ENCODE assay signal across 9 mouse cellular contexts in the genomic region with DNA sequence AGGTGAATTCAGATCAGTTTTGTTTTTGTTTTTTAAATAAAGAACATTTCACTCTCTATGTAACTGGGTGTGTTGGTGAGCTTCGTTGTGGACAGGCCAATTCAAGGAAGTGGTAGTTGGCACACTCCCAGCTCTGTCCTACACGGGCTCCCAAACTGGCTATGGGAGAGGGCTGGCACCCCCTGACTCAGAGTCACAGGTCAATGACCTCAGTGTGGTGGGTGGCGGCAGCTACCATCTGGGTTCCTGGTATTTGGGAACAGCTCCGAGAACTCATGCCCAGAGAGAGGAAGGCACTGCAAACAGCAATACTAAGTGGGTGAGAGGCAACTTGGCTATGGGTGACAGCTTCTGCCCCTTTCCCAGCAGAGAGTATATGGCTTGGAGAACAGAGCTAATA. TPM values are rescaled to one million over a fixed set of nuclear protein-coding genes. Genes with fewer than 3 reads are reported as not detected.
DNase-seq lines count a peak whose midpoint lies in the region; ATAC-seq and TF ChIP-seq lines count a peak whose summit lies in the region.
"Had no signal": no experiment of that assay in that cellular context is flagged by ENCODE, and none has a peak within 500 bp of the region (broad histone marks: within the 10 kb centered on the region; RNA-seq: fewer than 3 reads in every experiment).

No protein-coding gene starts in this region.

- TF ChIP-seq POLR2A in liver, adult 2 months (IDR thresholded peaks at IDR 0.05; ENCODE audit: extremely low read depth, insufficient read depth, low read length) = no peak
- no peak for TF ChIP-seq POLR2A in cerebellum, adult 2 months (IDR thresholded peaks at IDR 0.05; ENCODE audit: borderline replicate concordance, insufficient read depth, low read length)

- TF ChIP-seq CTCF in liver, adult 2 months (IDR thresholded peaks at IDR 0.05; ENCODE audit: low read depth, low read length) = no peak
- TF ChIP-seq CTCF in lung, postnatal 0 days (IDR thresholded peaks at IDR 0.05) = no peak
- TF ChIP-seq CTCF in cerebellum, adult 2 months (IDR thresholded peaks at IDR 0.05; ENCODE audit: borderline replicate concordance, insufficient read depth, low read depth, low read length) = no peak

- ATAC-seq in liver, embryonic 11.5 days (replicated peaks; ENCODE audit: low FRiP score) = no peak
- ATAC-seq in lung, postnatal 0 days = peak; percentile 57
- ATAC-seq in hindbrain, embryonic 12.5 days (ENCODE audit: low FRiP score) = no peak
- ATAC-seq: liver, embryonic 12.5 days had no signal

- DNase-seq in liver, adult 2 months (ENCODE audit: extremely low read depth, low read depth, low spot score) = peak; percentile 65
- DNase-seq in liver, embryonic 11.5 days (ENCODE audit: low spot score) = no peak
- DNase-seq in adrenal gland, adult 8-10 months = peak; percentile 46
- peak; percentile 60 for DNase-seq in lung, postnatal 0 days (ENCODE audit: low spot score)
- no peak for DNase-seq in cerebellum, adult 2 months
- no peak for DNase-seq in B cell, adult 2 months

- H3K27ac ChIP-seq in liver, adult 2 months (replicated peaks; ENCODE audit: insufficient read depth, low read depth, low read length) = peak overlapping the region; percentile 26; the same call in 1 of the 2 replicates
- no peak overlapping the region for H3K27ac ChIP-seq in liver, embryonic 11.5 days (ENCODE audit: low read depth, low read length)
- peak overlapping the region; percentile 90 for H3K27ac ChIP-seq in brown adipose tissue, adult 24 weeks (replicated peaks; ENCODE audit: low read depth, low read length)
- no peak overlapping the region for H3K27ac ChIP-seq in lung, postnatal 0 days (ENCODE audit: low read length)
- H3K27ac ChIP-seq in cerebellum, adult 2 months (ENCODE audit: insufficient read depth, low read length) = no peak overlapping the region
- no peak overlapping the region for H3K27ac ChIP-seq in hindbrain, embryonic 12.5 days
- H3K27ac ChIP-seq: liver, embryonic 12.5 days had no signal

- H3K4me3 ChIP-seq in liver, adult 2 months (ENCODE audit: insufficient read depth, low read depth, low read length) = no peak overlapping the region
- H3K4me3 ChIP-seq in liver, embryonic 11.5 days (ENCODE audit: low read depth, low read length) = no peak overlapping the region
- no peak overlapping the region for H3K4me3 ChIP-seq in brown adipose tissue, adult 24 weeks (ENCODE audit: insufficient read depth, low read depth, low read length)
- no peak overlapping the region for H3K4me3 ChIP-seq in lung, postnatal 0 days (ENCODE audit: low read depth, low read length)
- no peak overlapping the region for H3K4me3 ChIP-seq in cerebellum, adult 2 months (replicated peaks; ENCODE audit: insufficient read depth, low read depth, low read length)
- no peak overlapping the region for H3K4me3 ChIP-seq in hindbrain, embryonic 12.5 days
- H3K4me3 ChIP-seq: liver, embryonic 12.5 days had no signal

- no peak overlapping the region for H3K4me2 ChIP-seq in liver, embryonic 11.5 days
- no peak overlapping the region for H3K4me2 ChIP-seq in lung, postnatal 0 days (replicated peaks; ENCODE audit: low read depth, low read length)
- H3K4me2 ChIP-seq in hindbrain, embryonic 12.5 days (replicated peaks) = no peak overlapping the region
- H3K4me2 ChIP-seq: liver, embryonic 12.5 days had no signal

- H3K79me2 ChIP-seq in liver, adult 2 months (ENCODE audit: control insufficient read depth, insufficient read depth, low read length) = no peaks in the 10 kb centered on the region

- H3K36me3 ChIP-seq in liver, adult 2 months (ENCODE audit: control insufficient read depth, insufficient read depth, low read length) = no peaks in the 10 kb centered on the region
- no peaks in the 10 kb centered on the region for H3K36me3 ChIP-seq in liver, embryonic 11.5 days (ENCODE audit: control insufficient read depth, insufficient read depth, low read length)
- no peaks in the 10 kb centered on the region for H3K36me3 ChIP-seq in lung, postnatal 0 days (ENCODE audit: insufficient read depth, low read length)
- H3K36me3 ChIP-seq in hindbrain, embryonic 12.5 days = no peaks in the 10 kb centered on the region
- H3K36me3 ChIP-seq: liver, embryonic 12.5 days had no signal

- H3K4me1 ChIP-seq in liver, adult 2 months (ENCODE audit: control insufficient read depth, insufficient read depth, low read length) = peaks cover 21% of the 10 kb centered on the region
- peaks cover 16% of the 10 kb centered on the region for H3K4me1 ChIP-seq in liver, embryonic 11.5 days (replicated peaks; ENCODE audit: control insufficient read depth, insufficient read depth, low read length)
- peaks cover 15% of the 10 kb centered on the region for H3K4me1 ChIP-seq in brown adipose tissue, adult 24 weeks (ENCODE audit: control insufficient read depth, insufficient read depth, insufficient read length, low read length)
- no peaks in the 10 kb centered on the region for H3K4me1 ChIP-seq in lung, postnatal 0 days (ENCODE audit: insufficient read depth, low read depth, low read length)
- no peaks in the 10 kb centered on the region for H3K4me1 ChIP-seq in cerebellum, adult 2 months (ENCODE audit: control insufficient read depth, insufficient read depth, low read length)
- peaks cover 23% of the 10 kb centered on the region for H3K4me1 ChIP-seq in hindbrain, embryonic 12.5 days

- TF ChIP-seq EP300 in lung, postnatal 0 days (IDR thresholded peaks at IDR 0.05) = peak; percentile 21; the same call in 1 of the 2 replicates

- 16% methylated on average over 4 of the region's 4 CpGs for WGBS in liver, adult 2 months
- 77% methylated on average over 4 of the region's 4 CpGs for WGBS in liver, embryonic 11.5 days
- 35% methylated on average over 4 of the region's 4 CpGs for WGBS in lung, postnatal 0 days
- whole genome bisulfite sequencing in cerebellum, adult 2 months = 48% methylated on average over 4 of the region's 4 CpGs
- WGBS in hindbrain, embryonic 12.5 days = 70% methylated on average over 4 of the region's 4 CpGs

- no peaks in the 10 kb centered on the region for H3K27me3 ChIP-seq in liver, adult 2 months (ENCODE audit: control insufficient read depth, insufficient read depth, low read length)
- no peaks in the 10 kb centered on the region for H3K27me3 ChIP-seq in liver, embryonic 11.5 days (replicated peaks; ENCODE audit: control insufficient read depth, insufficient read depth, low read length)
- H3K27me3 ChIP-seq in lung, postnatal 0 days (replicated peaks; ENCODE audit: insufficient read depth, low read length) = no peaks in the 10 kb centered on the region
- no peaks in the 10 kb centered on the region for H3K27me3 ChIP-seq in cerebellum, adult 2 months (ENCODE audit: control insufficient read depth, insufficient read depth, low read length)
- no peaks in the 10 kb centered on the region for H3K27me3 ChIP-seq in hindbrain, embryonic 12.5 days

- no peak overlapping the region for H3K9ac ChIP-seq in liver, adult 2 months (ENCODE audit: low read depth, low read length)
- no peak overlapping the region for H3K9ac ChIP-seq in liver, embryonic 11.5 days (ENCODE audit: low read depth, low read length)
- no peak overlapping the region for H3K9ac ChIP-seq in lung, postnatal 0 days (replicated peaks; ENCODE audit: low read depth)
- H3K9ac ChIP-seq in hindbrain, embryonic 12.5 days = no peak overlapping the region
- H3K9ac ChIP-seq: liver, embryonic 12.5 days had no signal

- H3K9me3 ChIP-seq in liver, embryonic 11.5 days (ENCODE audit: control insufficient read depth, low read length) = no peaks in the 10 kb centered on the region
- H3K9me3 ChIP-seq in lung, postnatal 0 days (ENCODE audit: low read length) = no peaks in the 10 kb centered on the region
- no peaks in the 10 kb centered on the region for H3K9me3 ChIP-seq in hindbrain, embryonic 12.5 days (replicated peaks)
- H3K9me3 ChIP-seq: liver, embryonic 12.5 days had no signal

RNA-seq across cellular contexts. Expression of gene Abcg1, which starts 19.1 kb away (rescaled TPM):
- total RNA-seq in liver, adult 2 months (2014; rRNA removed) = 5.0 and 6.0 TPM in 2 replicates
- polyA plus RNA-seq in liver, adult 2 months (2012; rRNA removed) = 1.8 and 3.4 TPM in 2 replicates
- 6.5 and 6.7 TPM in 2 replicates for polyA plus RNA-seq in liver, embryonic 11.5 days (2014; fragmentation: Nextera tagmentation; extraction: Ambion mirVana)
- total RNA-seq in adrenal gland, adult 8-10 months (2022) = 10 to 100 TPM; 11.7 to 28.2 (median 16.2) TPM
- 2.3 and 5.0 TPM in 2 replicates for polyA plus RNA-seq in brown adipose tissue, adult 24 weeks (2012; ENCODE audit: insufficient read depth, insufficient read length, missing spikeins)
- 26.9 and 35.3 TPM in 2 replicates for polyA plus RNA-seq in lung, postnatal 0 days (2015; fragmentation: Nextera tagmentation; extraction: Ambion mirVana)
- polyA plus RNA-seq in cerebellum, adult 2 months (2012; rRNA removed) = 41.4 and 42.8 TPM in 2 replicates
- polyA plus RNA-seq in hindbrain, embryonic 12.5 days (2016; fragmentation: Nextera tagmentation; extraction: Ambion mirVana) = 15.3 and 17.5 TPM in 2 replicates

Comparison
In these comparisons a context has a peak if more than half of its experiments do, and no peak if none do; other contexts are left out.
1. DNase-seq: peak in liver, adult 2 months (single experiment), adrenal gland, adult 8-10 months (single experiment) and lung, postnatal 0 days (single experiment); none in liver, embryonic 11.5 days (single experiment), cerebellum, adult 2 months (0 of 2) and B cell, adult 2 months (0 of 2).
2. H3K27ac ChIP-seq: peak in liver, adult 2 months (single experiment) and brown adipose tissue, adult 24 weeks (single experiment); none in liver, embryonic 11.5 days (single experiment), lung, postnatal 0 days (single experiment), cerebellum, adult 2 months (single experiment) and hindbrain, embryonic 12.5 days (single experiment).